14 mouse cellular contexts compared by ENCODE assay signal in genomic region chr14:64594021-64594561, GRCm38 (mm10).
DNase-seq lines count a peak whose midpoint lies in the region; ATAC-seq and TF ChIP-seq lines count a peak whose summit lies in the region.
"Had no signal": no experiment of that assay in that cellular context is flagged by ENCODE, and none has a peak within 500 bp of the region (broad histone marks: within the 10 kb centered on the region; RNA-seq: fewer than 3 reads in every experiment).

No protein-coding gene starts in this region.

- H3K36me3 ChIP-seq in forebrain, embryonic 11.5 days (ENCODE audit: control insufficient read depth, insufficient read depth, low read length), result no peaks in the 10 kb centered on the region
- H3K36me3 ChIP-seq in forebrain, embryonic 10.5 days (replicated peaks), result no peaks in the 10 kb centered on the region
- peaks cover 28% of the 10 kb centered on the region for H3K36me3 ChIP-seq in E14TG2a.4 (ENCODE audit: insufficient read depth, low read length)
- peaks cover 3% of the 10 kb centered on the region; the same call in 1 of the 2 replicates for H3K36me3 ChIP-seq in midbrain, embryonic 10.5 days
- no peaks in the 10 kb centered on the region for H3K36me3 ChIP-seq in kidney, embryonic 14.5 days (ENCODE audit: control insufficient read depth, insufficient read depth, low read length)
- H3K36me3 ChIP-seq: heart, embryonic 12.5 days; liver, embryonic 13.5 days had no signal

- H3K9ac ChIP-seq in forebrain, embryonic 11.5 days (ENCODE audit: low read length), result 0 out of 2 replicates have a peak overlapping the region, but pooled peaks have one; percentile 24
- no peak overlapping the region for H3K9ac ChIP-seq in kidney, embryonic 14.5 days (ENCODE audit: low read depth, low read length)
- H3K9ac ChIP-seq: heart, embryonic 12.5 days; liver, embryonic 13.5 days had no signal

- DNase-seq in forebrain, embryonic 11.5 days (ENCODE audit: low spot score), result no peak
- no peak for DNase-seq in forebrain, embryonic 10.5 days (ENCODE audit: extremely low spot score, low spot score)
- peak; percentile 51 to 59 for DNase-seq in cerebellum, postnatal 36 days
- DNase-seq in midbrain, embryonic 10.5 days (ENCODE audit: low spot score), result no peak
- DNase-seq in kidney, postnatal 10 days, result no peak
- DNase-seq in T-cell, adult 2 months (ENCODE audit: low spot score), result no peak
- DNase-seq: adrenal gland, postnatal 14 days; kidney, adult 11 months; liver, embryonic 13.5 days; thymus, postnatal 25 days had no signal

- 53% methylated on average over 7 of the region's 7 CpGs for WGBS in forebrain, embryonic 11.5 days
- WGBS in forebrain, embryonic 10.5 days, result 52% methylated on average over 7 of the region's 7 CpGs
- 53% methylated on average over 7 of the region's 7 CpGs for WGBS in midbrain, embryonic 10.5 days
- 61% methylated on average over 7 of the region's 7 CpGs for WGBS in kidney, embryonic 14.5 days

- no peak for ATAC-seq in forebrain, embryonic 11.5 days (replicated peaks; ENCODE audit: low FRiP score)
- ATAC-seq in kidney, embryonic 14.5 days (ENCODE audit: low FRiP score, low TSS enrichment), result no peak

- TF ChIP-seq CTCF in E14TG2a.4 (conservative IDR thresholded peaks at IDR 0.05; ENCODE audit: low read length), result no peak

- peaks cover 29% of the 10 kb centered on the region for H3K27me3 ChIP-seq in forebrain, embryonic 11.5 days (ENCODE audit: control insufficient read depth, insufficient read depth, low read length)
- H3K27me3 ChIP-seq in forebrain, embryonic 10.5 days (ENCODE audit: poor library complexity, severe bottlenecking), result peaks cover 98% of the 10 kb centered on the region
- H3K27me3 ChIP-seq in E14TG2a.4 (ENCODE audit: insufficient read depth, low read length), result no peaks in the 10 kb centered on the region
- H3K27me3 ChIP-seq in midbrain, embryonic 10.5 days (ENCODE audit: low read depth, poor library complexity, severe bottlenecking), result peaks cover 89% of the 10 kb centered on the region
- peaks cover 36% of the 10 kb centered on the region for H3K27me3 ChIP-seq in kidney, embryonic 14.5 days (ENCODE audit: control insufficient read depth, insufficient read depth, low read length)

- H3K4me1 ChIP-seq in forebrain, embryonic 11.5 days (replicated peaks; ENCODE audit: control insufficient read depth, insufficient read depth, low read length), result peaks cover 9% of the 10 kb centered on the region
- H3K4me1 ChIP-seq in forebrain, embryonic 10.5 days, result peaks cover 78% of the 10 kb centered on the region
- peaks cover 77% of the 10 kb centered on the region for H3K4me1 ChIP-seq in E14TG2a.4 (replicated peaks; ENCODE audit: low read depth, low read length)
- H3K4me1 ChIP-seq in midbrain, embryonic 10.5 days, result peaks cover 79% of the 10 kb centered on the region
- H3K4me1 ChIP-seq in kidney, embryonic 14.5 days (ENCODE audit: control insufficient read depth, insufficient read depth, low read length), result peaks cover 14% of the 10 kb centered on the region; the same call in 1 of the 2 replicates
- H3K4me1 ChIP-seq: liver, embryonic 13.5 days had no signal

- no peak overlapping the region for H3K4me3 ChIP-seq in forebrain, embryonic 11.5 days (ENCODE audit: low read depth, low read length)
- no peak overlapping the region for H3K4me3 ChIP-seq in forebrain, embryonic 10.5 days
- H3K4me3 ChIP-seq in E14TG2a.4 (replicated peaks; ENCODE audit: low read length), result peak overlapping the region; percentile 86
- H3K4me3 ChIP-seq in midbrain, embryonic 10.5 days, result peak overlapping the region; percentile 69; the same call in 1 of the 2 replicates
- no peak overlapping the region for H3K4me3 ChIP-seq in kidney, embryonic 14.5 days (ENCODE audit: low read length)
- H3K4me3 ChIP-seq: heart, embryonic 12.5 days; liver, embryonic 13.5 days had no signal

- no peaks in the 10 kb centered on the region for H3K9me3 ChIP-seq in forebrain, embryonic 11.5 days (ENCODE audit: control insufficient read depth, low read length)
- no peaks in the 10 kb centered on the region for H3K9me3 ChIP-seq in forebrain, embryonic 10.5 days
- peaks cover 3% of the 10 kb centered on the region; the same call in 1 of the 2 replicates for H3K9me3 ChIP-seq in E14TG2a.4 (ENCODE audit: low read length)
- H3K9me3 ChIP-seq in midbrain, embryonic 10.5 days (replicated peaks), result no peaks in the 10 kb centered on the region
- no peaks in the 10 kb centered on the region for H3K9me3 ChIP-seq in kidney, embryonic 14.5 days (ENCODE audit: control insufficient read depth, low read length)
- H3K9me3 ChIP-seq: heart, embryonic 12.5 days; liver, embryonic 13.5 days had no signal

- H3K4me2 ChIP-seq in forebrain, embryonic 11.5 days (ENCODE audit: low read depth, low read length, severe bottlenecking), result no peak overlapping the region
- no peak overlapping the region for H3K4me2 ChIP-seq in kidney, embryonic 14.5 days (replicated peaks; ENCODE audit: low read depth, low read length)
- H3K4me2 ChIP-seq: heart, embryonic 12.5 days; liver, embryonic 13.5 days had no signal

- no peak overlapping the region for H3K27ac ChIP-seq in forebrain, embryonic 11.5 days (ENCODE audit: low read depth, low read length)
- no peak overlapping the region for H3K27ac ChIP-seq in forebrain, embryonic 10.5 days
- H3K27ac ChIP-seq in midbrain, embryonic 10.5 days (replicated peaks), result peak overlapping the region; percentile 92; the same call in 1 of the 2 replicates
- no peak overlapping the region for H3K27ac ChIP-seq in kidney, embryonic 14.5 days (ENCODE audit: low read depth, low read length)
- H3K27ac ChIP-seq: liver, embryonic 13.5 days; macrophage had no signal

Comparison
In these comparisons a context has a peak if more than half of its experiments do, and no peak if none do; other contexts are left out.
1. DNase-seq: peak in cerebellum, postnatal 36 days (2 of 2); none in forebrain, embryonic 11.5 days (single experiment), forebrain, embryonic 10.5 days (single experiment), midbrain, embryonic 10.5 days (single experiment), kidney, postnatal 10 days (single experiment) and T-cell, adult 2 months (single experiment).
2. H3K4me3 ChIP-seq: peak in E14TG2a.4 (single experiment) and midbrain, embryonic 10.5 days (single experiment); none in forebrain, embryonic 11.5 days (single experiment), forebrain, embryonic 10.5 days (single experiment) and kidney, embryonic 14.5 days (single experiment).